Comparison of ENCODE assay signal across 19 mouse cellular contexts in the genomic region with DNA sequence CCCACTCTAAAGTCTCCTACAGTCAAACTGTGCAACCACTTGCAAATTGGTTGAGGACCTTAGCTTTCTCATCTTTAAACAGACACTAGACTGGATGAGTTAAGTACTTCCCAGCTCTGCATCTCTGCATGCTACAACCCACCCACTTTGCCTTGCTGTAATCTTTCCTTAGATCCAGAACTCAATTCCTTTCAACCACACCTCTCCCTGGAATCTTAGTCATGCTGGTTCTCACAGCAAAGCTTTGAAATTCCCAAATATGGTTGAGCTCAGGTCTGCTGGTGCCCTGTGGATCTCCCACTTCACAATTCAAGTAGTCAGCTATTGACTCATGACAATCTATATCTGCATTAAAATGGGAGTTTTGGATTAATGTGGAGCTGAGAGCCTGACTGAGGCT.
DNase-seq lines count a peak whose midpoint lies in the region; ATAC-seq and TF ChIP-seq lines count a peak whose summit lies in the region.
"Had no signal": no experiment of that assay in that cellular context is flagged by ENCODE, and none has a peak within 500 bp of the region (broad histone marks: within the 10 kb centered on the region; RNA-seq: fewer than 3 reads in every experiment).

No protein-coding gene starts in this region.

- POLR2A ChIA-PET in Patski (lab: Charles Lee) = no interaction called here

- no peak for TF ChIP-seq CTCF in Patski (IDR thresholded peaks at IDR 0.05)

- CTCF ChIA-PET in Patski (lab: Charles Lee) = interaction anchor here (0.9 kb wide), 1 partner anchor 10 kb away, joined by 3 read pairs; no protein-coding TSS in a partner anchor

- ATAC-seq in Patski = peak; percentile 57
- ATAC-seq in neural tube, embryonic 15.5 days (ENCODE audit: low FRiP score) = no peak
- ATAC-seq: activated CD4-positive, CD25-positive, alpha-beta regulatory T cell, adult 4 months; forebrain, embryonic 13.5 days; forebrain, embryonic 15.5 days; forebrain, postnatal 0 days had no signal

- H3K9ac ChIP-seq in neural tube, embryonic 15.5 days (replicated peaks) = no peak overlapping the region
- H3K9ac ChIP-seq: embryonic facial prominence, embryonic 12.5 days; forebrain, embryonic 13.5 days; forebrain, embryonic 15.5 days; forebrain, postnatal 0 days had no signal

- no peaks in the 10 kb centered on the region for H3K27me3 ChIP-seq in Patski
- H3K27me3 ChIP-seq in neural tube, embryonic 15.5 days (replicated peaks) = no peaks in the 10 kb centered on the region
- H3K27me3 ChIP-seq: embryonic facial prominence, embryonic 12.5 days; forebrain, embryonic 13.5 days; forebrain, embryonic 15.5 days had no signal

- peak; percentile 18 for DNase-seq in ES-CJ7 (ENCODE audit: low read depth, low spot score)
- DNase-seq in Patski (ENCODE audit: low read depth, low spot score) = no peak
- peak; percentile 59 for DNase-seq in ZHBTc4 (ENCODE audit: low read depth, low spot score)
- DNase-seq in left cerebral cortex, adult 8-10 months (ENCODE audit: low spot score in 2 of 2) = no peak
- DNase-seq: adrenal gland, adult 8-10 months; adrenal gland, postnatal 14 days; adrenal gland, postnatal 36 days; cerebellum, adult 11-12 months; cerebellum, adult 2 months; cerebellum, adult 9-10 months; cerebellum, postnatal 10 days; cerebellum, postnatal 25 days; forebrain, postnatal 0 days had no signal

- H3K27ac ChIP-seq in neural tube, embryonic 15.5 days (replicated peaks) = no peak overlapping the region
- H3K27ac ChIP-seq: embryonic facial prominence, embryonic 10.5 days; embryonic facial prominence, embryonic 12.5 days; forebrain, embryonic 13.5 days; forebrain, embryonic 15.5 days had no signal

- H3K36me3 ChIP-seq in neural tube, embryonic 15.5 days = no peaks in the 10 kb centered on the region
- H3K36me3 ChIP-seq: embryonic facial prominence, embryonic 10.5 days; embryonic facial prominence, embryonic 12.5 days; forebrain, embryonic 15.5 days had no signal

- no peak overlapping the region for H3K4me2 ChIP-seq in neural tube, embryonic 15.5 days
- H3K4me2 ChIP-seq: embryonic facial prominence, embryonic 12.5 days; forebrain, embryonic 13.5 days; forebrain, embryonic 15.5 days had no signal

- H3K4me1 ChIP-seq in neural tube, embryonic 15.5 days = no peaks in the 10 kb centered on the region
- H3K4me1 ChIP-seq: embryonic facial prominence, embryonic 10.5 days; embryonic facial prominence, embryonic 12.5 days; forebrain, embryonic 13.5 days; forebrain, embryonic 15.5 days had no signal

- H3K4me3 ChIP-seq in neural tube, embryonic 15.5 days (replicated peaks) = no peak overlapping the region
- H3K4me3 ChIP-seq: embryonic facial prominence, embryonic 10.5 days; embryonic facial prominence, embryonic 12.5 days; forebrain, embryonic 13.5 days; forebrain, embryonic 15.5 days had no signal

- no peaks in the 10 kb centered on the region for H3K9me3 ChIP-seq in neural tube, embryonic 15.5 days (replicated peaks)
- H3K9me3 ChIP-seq: embryonic facial prominence, embryonic 10.5 days; embryonic facial prominence, embryonic 12.5 days; forebrain, embryonic 13.5 days; forebrain, embryonic 15.5 days had no signal

- in situ Hi-C loops in Patski (cut with MboI; ENCODE audit: low pct_unique_long_range_greater_than_20kb) = no loop called here

Comparison
In these comparisons a context has a peak if more than half of its experiments do, and no peak if none do; other contexts are left out.
1. DNase-seq: peak in ES-CJ7 (single experiment) and ZHBTc4 (single experiment); none in Patski (single experiment) and left cerebral cortex, adult 8-10 months (0 of 2).